Comparison of ENCODE assay signal across 8 mouse cellular contexts in genomic region chrX:53058459-53059280, GRCm38 (mm10).
DNase-seq lines count a peak whose midpoint lies in the region; ATAC-seq and TF ChIP-seq lines count a peak whose summit lies in the region.

No protein-coding gene starts in this region.

- DNase-seq in lung, adult 2 months, result peak; percentile 25
- no peak for DNase-seq in lung, adult 18-20 months
- no peak for DNase-seq in cerebellum, adult 8-10 months
- DNase-seq in right cerebral cortex, postnatal 14 days, result no peak

- peaks cover 12% of the 10 kb centered on the region; the same call in 1 of the 2 replicates for H3K36me3 ChIP-seq in heart, embryonic 14.5 days (ENCODE audit: control insufficient read depth, insufficient read depth, low read length)
- peaks cover 7% of the 10 kb centered on the region; the same call in 1 of the 2 replicates for H3K36me3 ChIP-seq in limb, embryonic 12.5 days
- no peaks in the 10 kb centered on the region for H3K36me3 ChIP-seq in neural tube, embryonic 12.5 days

- ATAC-seq in heart, embryonic 14.5 days (ENCODE audit: insufficient number of reproducible peaks, insufficient read depth, low FRiP score, low read depth), result no peak
- no peak for ATAC-seq in limb, embryonic 12.5 days (ENCODE audit: insufficient number of reproducible peaks, insufficient read depth, low FRiP score, low TSS enrichment, low read depth)
- no peak for ATAC-seq in neural tube, embryonic 12.5 days (ENCODE audit: low FRiP score, low read depth)

- WGBS in lung, adult 2 months, result 23% methylated on average over 33 of the region's 33 CpGs
- 15% methylated on average over 33 of the region's 33 CpGs for WGBS in heart, embryonic 14.5 days
- 14% methylated on average over 33 of the region's 33 CpGs for WGBS in limb, embryonic 12.5 days
- 17% methylated on average over 33 of the region's 33 CpGs for WGBS in neural tube, embryonic 12.5 days

- no peaks in the 10 kb centered on the region for H3K27me3 ChIP-seq in heart, embryonic 14.5 days (ENCODE audit: control insufficient read depth, insufficient read depth, low read length)
- peaks cover 16% of the 10 kb centered on the region for H3K27me3 ChIP-seq in limb, embryonic 12.5 days
- H3K27me3 ChIP-seq in neural tube, embryonic 12.5 days (replicated peaks), result 0 out of 2 replicates have a peak, but pooled peaks cover 3% of the 10 kb centered on the region

- peak overlapping the region; percentile 69 for H3K4me2 ChIP-seq in heart, embryonic 14.5 days (ENCODE audit: low read length)
- H3K4me2 ChIP-seq in limb, embryonic 12.5 days, result peak overlapping the region; percentile 58
- peak overlapping the region; percentile 50 for H3K4me2 ChIP-seq in neural tube, embryonic 12.5 days (replicated peaks)

- no peak overlapping the region for H3K27ac ChIP-seq in brown adipose tissue, adult 24 weeks (replicated peaks; ENCODE audit: low read depth, low read length)
- peak overlapping the region; percentile 98 to 100 for H3K27ac ChIP-seq in heart, embryonic 14.5 days (replicated peaks in 1 of 2; ENCODE audit: control insufficient read depth in 1 of 2, insufficient read depth in 1 of 2, low read depth in 2 of 2, low read length in 2 of 2)
- peak overlapping the region; percentile 79 for H3K27ac ChIP-seq in limb, embryonic 12.5 days
- no peak overlapping the region for H3K27ac ChIP-seq in neural tube, embryonic 12.5 days

- no peaks in the 10 kb centered on the region for H3K9me3 ChIP-seq in heart, embryonic 14.5 days (ENCODE audit: control insufficient read depth, low read length)
- H3K9me3 ChIP-seq in limb, embryonic 12.5 days, result no peaks in the 10 kb centered on the region
- H3K9me3 ChIP-seq in neural tube, embryonic 12.5 days, result no peaks in the 10 kb centered on the region

- no peaks in the 10 kb centered on the region; the same call in 1 of the 2 replicates for H3K4me1 ChIP-seq in lung, adult 2 months (ENCODE audit: control insufficient read depth, insufficient read depth, low read length)
- H3K4me1 ChIP-seq in brown adipose tissue, adult 24 weeks (ENCODE audit: control insufficient read depth, insufficient read depth, insufficient read length, low read length), result no peaks in the 10 kb centered on the region
- H3K4me1 ChIP-seq in heart, embryonic 14.5 days (ENCODE audit: control insufficient read depth in 2 of 2, insufficient read depth in 2 of 2, low read length in 2 of 2), result peaks cover 0 to 3% of the 10 kb centered on the region in 2 experiments; a peak in 2 of 4 replicates
- H3K4me1 ChIP-seq in limb, embryonic 12.5 days (replicated peaks), result peaks cover 8% of the 10 kb centered on the region
- no peaks in the 10 kb centered on the region for H3K4me1 ChIP-seq in neural tube, embryonic 12.5 days

- TF ChIP-seq CTCF in lung, adult 2 months (IDR thresholded peaks at IDR 0.05; ENCODE audit: insufficient read depth, low read length), result no peak

- peak overlapping the region; percentile 97 for H3K9ac ChIP-seq in heart, embryonic 14.5 days (ENCODE audit: low read length)
- peak overlapping the region; percentile 50 for H3K9ac ChIP-seq in limb, embryonic 12.5 days (replicated peaks)
- no peak overlapping the region for H3K9ac ChIP-seq in neural tube, embryonic 12.5 days

- TF ChIP-seq POLR2A in lung, adult 2 months (IDR thresholded peaks at IDR 0.05; ENCODE audit: borderline replicate concordance, extremely low read depth, low read depth, low read length), result no peak

- H3K4me3 ChIP-seq in lung, adult 2 months (replicated peaks; ENCODE audit: extremely low read depth, low read depth, low read length), result peak overlapping the region; percentile 55
- H3K4me3 ChIP-seq in brown adipose tissue, adult 24 weeks (ENCODE audit: insufficient read depth, low read depth, low read length), result peak overlapping the region; percentile 56
- H3K4me3 ChIP-seq in heart, embryonic 14.5 days (ENCODE audit: control insufficient read depth in 1 of 2, insufficient read depth in 1 of 2, low read depth in 1 of 2, low read length in 2 of 2), result peak overlapping the region; percentile 36 to 65
- H3K4me3 ChIP-seq in limb, embryonic 12.5 days (replicated peaks), result peak overlapping the region; percentile 30
- peak overlapping the region; percentile 9; the same call in 1 of the 2 replicates for H3K4me3 ChIP-seq in neural tube, embryonic 12.5 days

Comparison
In these comparisons a context has a peak if more than half of its experiments do, and no peak if none do; other contexts are left out.
1. H3K27ac ChIP-seq: peak in heart, embryonic 14.5 days (2 of 2) and limb, embryonic 12.5 days (single experiment); none in brown adipose tissue, adult 24 weeks (single experiment) and neural tube, embryonic 12.5 days (single experiment).
2. Peak in every context shown above with its lines, with median percentiles within 50 percentile points of each other: H3K4me3 ChIP-seq and H3K4me2 ChIP-seq.